Mouse (Mus musculus): ENCODE measurements around the gene Rps11.

Gene Rps11

GRCm38 (mm10) chr7:45088597-45088996, 35.6 kb downstream of the Rps11 start:
- DNase-seq (ENCODE audit: low read depth, low spot score): no peak

- DNase-seq (ENCODE audit: low read depth, low spot score): no peak
Measured at GRCm38 (mm10) chr7:45086084-45086483, 38.2 kb downstream of the Rps11 start.

GRCm38 (mm10) chr7:45083300-45083890, 40.8 kb downstream of the Rps11 start:
- DNase-seq (ENCODE audit: low read depth, low spot score): no peak

- DNase-seq (ENCODE audit: low read depth, low spot score): no peak
Measured at GRCm38 (mm10) chr7:45082401-45083299, 41.6 kb downstream of the Rps11 start.

GRCm38 (mm10) chr7:45081016-45081415, 43.2 kb downstream of the Rps11 start:
- DNase-seq (ENCODE audit: low read depth, low spot score): no peak

- peak; percentile 50 for DNase-seq (ENCODE audit: low read depth, low spot score)
Measured at GRCm38 (mm10) chr7:45079856-45080255, 44.4 kb downstream of the Rps11 start.

- DNase-seq (ENCODE audit: low read depth, low spot score): no peak
Measured at GRCm38 (mm10) chr7:45078513-45078912, 45.7 kb downstream of the Rps11 start.

GRCm38 (mm10) chr7:45077829-45078228, 46.4 kb downstream of the Rps11 start:
- DNase-seq (ENCODE audit: low read depth, low spot score): no peak

- no peak for DNase-seq (ENCODE audit: low read depth, low spot score)
Measured at GRCm38 (mm10) chr7:45077322-45077721, 46.9 kb downstream of the Rps11 start.

GRCm38 (mm10) chr7:45076501-45076900, 47.7 kb downstream of the Rps11 start:
- DNase-seq (ENCODE audit: low read depth, low spot score): no peak

GRCm38 (mm10) chr7:45075405-45075804, 48.8 kb downstream of the Rps11 start:
- no peak for DNase-seq (ENCODE audit: low read depth, low spot score)

GRCm38 (mm10) chr7:45073949-45074348, 50.3 kb downstream of the Rps11 start:
- no peak for DNase-seq (ENCODE audit: low read depth, low spot score)

GRCm38 (mm10) chr7:45073171-45073707, 51.0 kb downstream of the Rps11 start:
- DNase-seq (ENCODE audit: low read depth, low spot score): no peak
